Mouse (Mus musculus): Measurements from ENCODE around the gene Magix. TPM values are rescaled to one million over a fixed set of nuclear protein-coding genes. Genes with fewer than 3 reads are reported as not detected.
A peak's percentile ranks its signal among the peaks of the same experiment; 100 is the strongest.

Gene Magix
- polyA plus RNA-seq, 1 experiment from 2014 or later: 0.04 TPM

DNA sequence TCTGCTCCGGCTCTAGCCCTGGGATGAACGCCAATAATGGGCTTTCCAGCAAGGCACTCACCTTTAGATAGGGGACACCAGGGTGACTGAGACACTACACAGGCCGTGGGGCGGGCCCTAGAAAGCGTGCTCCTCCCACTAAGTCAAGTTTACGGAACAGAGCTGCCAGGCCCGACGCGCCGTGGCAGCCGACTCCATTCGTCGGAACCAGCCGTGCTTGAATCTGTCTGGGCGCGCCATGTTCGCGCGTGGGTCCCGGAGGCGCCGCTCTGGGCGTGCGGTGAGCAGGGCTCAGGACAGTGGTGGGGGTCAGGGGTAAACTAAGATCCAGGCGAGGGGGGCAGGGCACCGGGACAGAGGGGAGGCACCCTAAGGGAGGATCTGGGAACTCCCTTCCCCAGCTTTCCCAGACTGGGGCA lies 23.8 kb downstream of the Magix start, which contains the start of gene Prickle3:
Gene Prickle3, plus strand, starts transcription at position 40 of the 419 bp plus-strand sequence.
- Histone ChIP-seq H3K9me3 (replicated peaks) (no peaks in the 10 kb centered on the region), H3K4me3 (peak within 1 kb of the TSS; percentile 54), H3K27me3 (replicated peaks) (no peaks in the 10 kb centered on the region), H3K4me2 (peak within 1 kb of the TSS; percentile 67), H3K27ac (no peak within 1 kb of the TSS), H3K9ac (peak within 1 kb of the TSS; percentile 64), H3K36me3 (no peaks in the 10 kb centered on the region), H3K4me1 (peaks cover 12% of the 10 kb centered on the region; the same call in 1 of the 2 replicates)
- 23% methylated on average over 26 of the region's 26 CpGs for WGBS (ENCODE audit: insufficient replicate concordance)
- ATAC-seq: peak; percentile 68

DNA sequence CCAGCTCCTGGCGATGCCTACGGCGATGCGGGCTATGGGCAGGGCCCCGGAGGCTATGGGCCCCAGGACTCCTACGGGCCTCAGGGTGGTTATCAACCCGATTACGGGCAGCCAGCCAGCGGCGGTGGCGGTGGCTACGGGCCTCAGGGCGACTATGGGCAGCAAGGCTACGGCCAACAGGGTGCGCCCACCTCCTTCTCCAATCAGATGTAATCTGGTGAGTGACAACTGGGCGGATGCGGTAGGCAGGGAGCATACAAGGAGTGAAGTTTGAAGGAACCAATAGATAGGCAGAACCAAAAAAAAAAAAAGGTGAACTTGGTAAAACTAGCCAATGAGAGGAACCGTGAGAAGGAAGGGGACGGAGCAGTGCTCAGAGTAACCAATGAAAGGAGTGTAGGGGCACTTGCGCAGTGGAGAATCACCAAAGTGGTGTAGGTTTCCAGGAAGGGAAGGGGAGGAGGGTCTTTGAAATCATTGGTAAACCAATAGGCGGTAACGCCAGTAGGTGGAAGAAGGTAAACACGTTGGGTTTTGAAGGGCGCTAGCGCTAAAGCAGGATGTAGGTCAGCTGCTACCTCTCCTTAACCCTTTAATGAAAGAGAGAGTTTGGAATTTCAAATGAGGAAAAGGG lies 32.3 kb downstream of the Magix start:
- Histone ChIP-seq H3K36me3 (no peaks in the 10 kb centered on the region), H3K9ac (peak overlapping the region; percentile 75), H3K4me1 (peaks cover 13% of the 10 kb centered on the region), H3K27ac (peak overlapping the region; percentile 89), H3K4me3 (peak overlapping the region; percentile 59), H3K9me3 (replicated peaks) (no peaks in the 10 kb centered on the region), H3K27me3 (replicated peaks) (peaks cover 2% of the 10 kb centered on the region; the same call in 1 of the 2 replicates), H3K4me2 (peak overlapping the region; percentile 71)
- ATAC-seq: peak; percentile 95
- 11% methylated on average over 25 of the region's 25 CpGs for WGBS (ENCODE audit: insufficient replicate concordance)

DNA sequence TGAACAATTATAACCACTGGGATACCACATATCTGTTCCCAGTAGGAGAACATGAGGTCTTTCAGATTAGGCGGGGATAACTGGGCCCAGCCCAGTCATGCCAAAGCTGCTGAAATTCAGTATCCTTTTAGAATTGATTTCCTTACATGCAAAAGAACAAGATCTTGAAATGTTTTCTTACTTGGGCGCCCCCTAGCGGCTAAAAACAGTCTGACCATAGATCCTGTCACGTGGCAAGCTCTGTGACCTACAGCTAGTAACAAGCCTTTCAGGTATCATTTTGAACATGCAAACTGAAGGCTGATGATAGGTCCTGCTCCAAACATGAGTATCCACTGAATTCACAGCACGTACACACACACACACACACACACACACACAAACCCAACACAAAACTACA lies 35.7 kb downstream of the Magix start:
- WGBS (ENCODE audit: insufficient replicate concordance): 5% methylated on average over 5 of the region's 5 CpGs
- Histone ChIP-seq H3K4me1 (peaks cover 21% of the 10 kb centered on the region), H3K36me3 (no peaks in the 10 kb centered on the region), H3K9ac (no peak overlapping the region), H3K4me3 (no peak overlapping the region), H3K27ac (no peak overlapping the region), H3K27me3 (replicated peaks) (peaks cover 24% of the 10 kb centered on the region), H3K4me2 (no peak overlapping the region), H3K9me3 (replicated peaks) (no peaks in the 10 kb centered on the region)
- ATAC-seq: no peak

DNA sequence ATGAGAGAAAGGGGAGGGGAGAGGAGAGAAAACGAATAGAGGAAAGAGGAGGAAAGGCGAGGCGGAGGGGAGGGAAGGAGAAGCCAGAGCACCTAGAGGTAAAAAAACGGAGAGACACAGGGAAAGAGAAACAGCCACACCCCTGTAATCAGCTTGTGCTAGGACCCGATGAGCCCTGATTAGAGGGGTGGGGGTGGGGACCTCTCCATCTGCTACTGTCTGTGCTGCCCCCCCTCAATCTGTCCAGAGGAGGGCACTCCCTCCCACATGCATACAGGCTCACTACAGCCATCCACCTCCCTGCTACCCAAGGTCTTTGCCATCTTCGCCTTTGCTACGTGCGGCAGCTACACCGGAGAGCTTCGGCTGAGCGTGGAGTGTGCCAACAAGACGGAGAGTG lies 40.3 kb downstream of the Magix start:
- peak; percentile 42 for ATAC-seq
- WGBS (ENCODE audit: insufficient replicate concordance): 24% methylated on average over 10 of the region's 12 CpGs

DNA sequence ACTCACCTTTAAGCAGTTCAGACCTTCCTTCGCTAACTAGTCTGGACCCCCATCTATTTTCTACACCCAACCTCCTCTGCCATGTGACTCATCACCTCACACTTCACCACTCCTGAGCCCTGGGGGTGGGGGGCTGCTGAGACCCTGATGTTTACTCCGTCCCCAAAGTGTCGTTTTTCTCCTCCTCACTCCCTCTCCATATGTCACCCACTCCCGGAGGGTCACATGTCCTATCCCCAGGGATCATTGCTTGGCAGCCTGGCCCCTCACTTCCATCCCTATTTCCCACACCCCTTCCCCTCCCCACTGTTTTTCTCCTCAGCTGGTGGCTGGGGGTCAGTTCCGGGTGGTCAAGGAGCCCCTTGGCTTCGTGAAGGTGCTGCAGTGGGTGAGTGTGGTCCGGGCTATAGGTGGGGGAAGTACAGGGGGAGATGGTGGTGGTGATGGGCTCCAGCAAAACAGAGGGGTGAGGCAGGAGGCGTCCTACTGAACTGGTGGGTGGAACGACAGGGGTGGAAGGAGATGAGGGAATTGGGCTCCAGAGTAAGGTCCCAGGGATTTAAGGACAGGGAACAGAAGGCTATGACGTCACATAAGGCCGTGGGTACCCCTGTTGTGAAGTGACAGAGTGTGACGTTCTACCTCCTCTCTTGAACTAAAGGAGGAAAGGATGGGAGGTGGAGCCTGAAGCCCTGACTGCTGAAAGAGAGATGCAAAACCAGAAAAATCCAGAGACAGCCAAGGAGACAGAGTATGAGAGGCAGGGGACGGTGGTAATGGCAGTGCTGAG lies 41.3 kb downstream of the Magix start:
- no peak overlapping the region for H3K4me2 ChIP-seq
- 18% methylated on average over 13 of the region's 13 CpGs for WGBS (ENCODE audit: insufficient replicate concordance)
- H3K9me3 ChIP-seq (replicated peaks): no peaks in the 10 kb centered on the region
- no peaks in the 10 kb centered on the region for H3K36me3 ChIP-seq
- H3K4me3 ChIP-seq: no peak overlapping the region
- H3K4me1 ChIP-seq: peaks cover 18% of the 10 kb centered on the region
- H3K27me3 ChIP-seq (replicated peaks): peaks cover 39% of the 10 kb centered on the region
- no peak for ATAC-seq
- H3K9ac ChIP-seq: no peak overlapping the region
- H3K27ac ChIP-seq: no peak overlapping the region

More for the DNA sequence above, 40.3 kb downstream of the Magix start:
- H3K36me3 ChIP-seq: no peaks in the 10 kb centered on the region
- H3K27ac ChIP-seq: no peak overlapping the region
- peaks cover 39% of the 10 kb centered on the region for H3K27me3 ChIP-seq (replicated peaks)
- peaks cover 18% of the 10 kb centered on the region for H3K4me1 ChIP-seq
- no peak overlapping the region for H3K4me3 ChIP-seq
- H3K9ac ChIP-seq: no peak overlapping the region
- H3K9me3 ChIP-seq (replicated peaks): no peaks in the 10 kb centered on the region
- peak overlapping the region; percentile 22 for H3K4me2 ChIP-seq

DNA sequence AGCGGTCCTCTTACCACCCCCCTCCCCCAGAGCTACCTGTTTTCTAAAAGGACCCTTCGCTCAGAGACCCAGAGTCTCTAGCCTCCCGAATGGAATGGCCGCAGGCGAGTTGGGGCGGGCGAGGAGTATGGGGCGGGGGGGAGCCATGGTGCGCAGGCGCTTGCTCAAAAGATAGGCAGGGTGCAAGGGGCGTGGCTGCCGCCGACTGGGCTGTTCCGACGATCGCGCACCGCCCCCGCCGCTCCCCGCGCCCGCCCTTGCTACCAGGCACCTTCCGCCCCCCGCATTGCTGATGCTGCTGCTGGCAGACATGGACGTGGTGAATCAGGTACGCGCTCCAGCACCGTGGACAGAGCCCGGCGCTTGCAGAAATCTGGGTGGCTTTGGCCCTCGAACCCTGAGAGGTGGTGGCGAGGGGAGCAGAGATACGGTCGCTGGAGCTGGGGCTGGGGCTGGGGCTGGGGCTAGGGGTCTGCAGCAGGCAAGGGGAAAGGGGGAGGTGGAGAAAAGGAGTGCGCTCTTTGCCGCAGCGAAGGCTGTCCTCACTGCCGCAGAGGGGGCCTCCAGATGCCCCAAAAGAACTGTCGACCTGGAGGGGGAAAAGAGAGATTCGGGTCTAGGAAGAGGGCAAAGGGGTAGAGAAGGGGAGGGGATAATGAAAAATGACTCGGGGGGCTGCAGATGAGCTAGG lies 42.5 kb downstream of the Magix start, which contains the start of gene Syp:
Gene Syp, plus strand, starts transcription at position 71 of the 691 bp plus-strand sequence.
- Histone ChIP-seq H3K4me2 (peak within 1 kb of the TSS; percentile 66), H3K4me3 (peak within 1 kb of the TSS; percentile 39), H3K9ac (0 out of 2 replicates have a peak within 1 kb of the TSS, but pooled peaks have one; percentile 27), H3K27me3 (replicated peaks) (peaks cover 35% of the 10 kb centered on the region), H3K36me3 (no peaks in the 10 kb centered on the region), H3K27ac (no peak within 1 kb of the TSS), H3K9me3 (replicated peaks) (no peaks in the 10 kb centered on the region), H3K4me1 (peaks cover 18% of the 10 kb centered on the region)
- WGBS (ENCODE audit: insufficient replicate concordance): 13% methylated on average over 37 of the region's 42 CpGs
- peak; percentile 88 for ATAC-seq

DNA sequence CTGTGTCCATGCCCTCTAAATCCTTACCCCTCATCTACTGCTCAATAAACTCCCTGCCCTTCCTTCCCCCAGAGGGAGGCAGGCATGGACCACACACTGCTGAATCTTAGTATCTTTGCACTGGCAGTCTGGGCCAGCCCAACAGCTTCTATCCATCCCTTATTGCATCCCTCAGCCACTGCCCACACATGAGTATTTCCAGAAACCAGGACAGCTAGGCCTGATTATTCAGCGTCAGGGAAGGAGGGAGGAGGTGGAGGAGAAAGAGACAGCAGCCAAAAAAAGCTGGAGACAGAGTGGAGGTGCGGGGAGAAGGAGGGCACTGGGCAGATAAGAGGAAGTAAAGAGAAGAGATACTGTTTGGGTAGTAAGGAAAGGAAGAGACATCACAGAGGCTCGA lies 46.0 kb downstream of the Magix start:
- peaks cover 9% of the 10 kb centered on the region for H3K4me1 ChIP-seq
- ATAC-seq: no peak
- H3K4me2 ChIP-seq: no peak overlapping the region
- peaks cover 15% of the 10 kb centered on the region for H3K27me3 ChIP-seq (replicated peaks)
- H3K36me3 ChIP-seq: no peaks in the 10 kb centered on the region
- no peak overlapping the region for H3K27ac ChIP-seq
- H3K9ac ChIP-seq: no peak overlapping the region
- no peaks in the 10 kb centered on the region for H3K9me3 ChIP-seq (replicated peaks)
- 24% methylated on average over 3 of the region's 3 CpGs for WGBS (ENCODE audit: insufficient replicate concordance)
- H3K4me3 ChIP-seq: no peak overlapping the region

DNA sequence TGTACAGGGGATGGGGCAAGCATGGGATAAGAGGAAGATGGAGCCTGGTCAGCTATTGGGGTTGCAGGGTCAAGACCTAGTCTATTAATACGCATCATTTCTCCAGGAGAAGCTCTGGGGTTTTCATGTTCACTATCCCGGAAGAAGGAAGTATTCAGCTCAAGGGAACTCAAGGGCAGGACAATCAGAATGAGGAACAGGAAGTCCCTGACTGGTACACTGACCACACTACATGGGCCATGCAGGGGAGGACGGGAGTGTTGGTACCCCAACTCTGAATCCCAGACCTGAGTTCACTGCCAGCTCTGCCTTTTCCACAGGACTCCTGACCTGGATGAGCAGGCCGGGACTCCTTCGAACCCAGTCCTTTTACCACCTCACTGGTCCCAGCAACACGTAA lies 48.5 kb downstream of the Magix start:
- Histone ChIP-seq H3K9ac (no peak overlapping the region), H3K36me3 (no peaks in the 10 kb centered on the region), H3K4me3 (no peak overlapping the region), H3K27me3 (replicated peaks) (no peaks in the 10 kb centered on the region; the same call in 1 of the 2 replicates), H3K27ac (no peak overlapping the region), H3K4me2 (no peak overlapping the region), H3K9me3 (replicated peaks) (no peaks in the 10 kb centered on the region), H3K4me1 (no peaks in the 10 kb centered on the region)
- ATAC-seq: no peak
- 53% methylated on average over 6 of the region's 6 CpGs for WGBS (ENCODE audit: insufficient replicate concordance)

Other genes with a start within 250 kb of the Magix start
- gene Foxp3, start 107.6 kb downstream of the Magix start, polyA plus RNA-seq (2016; fragmentation: Nextera tagmentation; extraction: Ambion mirVana): 0.14 TPM in 1 of 2 replicates, not detected in the other
- gene Ppp1r3f, start 107.0 kb downstream of the Magix start, polyA plus RNA-seq (2016; fragmentation: Nextera tagmentation; extraction: Ambion mirVana): 0.93 and 1.0 TPM in 2 replicates
- 26.1 and 26.2 TPM in 2 replicates for gene Ccdc22, start 75.7 kb downstream of the Magix start, polyA plus RNA-seq (2016; fragmentation: Nextera tagmentation; extraction: Ambion mirVana)
- gene Cacna1f, start 74.2 kb downstream of the Magix start, polyA plus RNA-seq (2016; fragmentation: Nextera tagmentation; extraction: Ambion mirVana): 0.04 TPM in 2 replicates
- 0.41 and 0.76 TPM in 2 replicates for gene Syp, start 42.8 kb downstream of the Magix start, polyA plus RNA-seq (2016; fragmentation: Nextera tagmentation; extraction: Ambion mirVana)
- 1.3 and 1.4 TPM in 2 replicates for gene Prickle3, start 24.0 kb downstream of the Magix start, polyA plus RNA-seq (2016; fragmentation: Nextera tagmentation; extraction: Ambion mirVana)
- gene Plp2, start 9.9 kb downstream of the Magix start, polyA plus RNA-seq (2016; fragmentation: Nextera tagmentation; extraction: Ambion mirVana): 36.2 and 37.6 TPM in 2 replicates
- gene Gpkow, start 15.9 kb upstream of the Magix start, polyA plus RNA-seq (2016; fragmentation: Nextera tagmentation; extraction: Ambion mirVana): 18.9 and 20.8 TPM in 2 replicates
- 14.6 and 15.6 TPM in 2 replicates for gene Wdr45, start 33.1 kb upstream of the Magix start, polyA plus RNA-seq (2016; fragmentation: Nextera tagmentation; extraction: Ambion mirVana)
- not detected in 2 replicates for gene Gm45208, start 41.0 kb upstream of the Magix start, polyA plus RNA-seq (2016; fragmentation: Nextera tagmentation; extraction: Ambion mirVana)
- 13.0 and 13.4 TPM in 2 replicates for gene Praf2, start 47.2 kb upstream of the Magix start, polyA plus RNA-seq (2016; fragmentation: Nextera tagmentation; extraction: Ambion mirVana)
- 2.6 and 3.2 TPM in 2 replicates for gene Ccdc120, start 69.7 kb upstream of the Magix start, polyA plus RNA-seq (2016; fragmentation: Nextera tagmentation; extraction: Ambion mirVana)
- 14.1 and 15.1 TPM in 2 replicates for gene Tfe3, start 81.3 kb upstream of the Magix start, polyA plus RNA-seq (2016; fragmentation: Nextera tagmentation; extraction: Ambion mirVana)
- gene Gripap1, start 108.5 kb upstream of the Magix start, polyA plus RNA-seq (2016; fragmentation: Nextera tagmentation; extraction: Ambion mirVana): 36.8 and 39.1 TPM in 2 replicates
- 0.37 and 0.38 TPM in 2 replicates for gene Kcnd1, start 141.0 kb upstream of the Magix start, polyA plus RNA-seq (2016; fragmentation: Nextera tagmentation; extraction: Ambion mirVana)
- gene Otud5, start 160.1 kb upstream of the Magix start, polyA plus RNA-seq (2016; fragmentation: Nextera tagmentation; extraction: Ambion mirVana): 57.3 and 60.1 TPM in 2 replicates
- gene Pim2, start 197.0 kb upstream of the Magix start, polyA plus RNA-seq (2016; fragmentation: Nextera tagmentation; extraction: Ambion mirVana): 5.0 and 5.2 TPM in 2 replicates
- gene Slc35a2, start 202.8 kb upstream of the Magix start, polyA plus RNA-seq (2016; fragmentation: Nextera tagmentation; extraction: Ambion mirVana): 19.7 and 23.1 TPM in 2 replicates
- 65.0 and 65.2 TPM in 2 replicates for gene Pqbp1, start 218.0 kb upstream of the Magix start, polyA plus RNA-seq (2016; fragmentation: Nextera tagmentation; extraction: Ambion mirVana)
- gene Timm17b, start 218.1 kb upstream of the Magix start, polyA plus RNA-seq (2016; fragmentation: Nextera tagmentation; extraction: Ambion mirVana): 98.3 and 98.9 TPM in 2 replicates
- not detected in 2 replicates for gene Gm10491, start 226.6 kb upstream of the Magix start, polyA plus RNA-seq (2016; fragmentation: Nextera tagmentation; extraction: Ambion mirVana)
- gene Gm10490, start 228.3 kb upstream of the Magix start, polyA plus RNA-seq (2016; fragmentation: Nextera tagmentation; extraction: Ambion mirVana): not detected in 2 replicates
- gene Pcsk1n, start 238.6 kb upstream of the Magix start, polyA plus RNA-seq (2016; fragmentation: Nextera tagmentation; extraction: Ambion mirVana): 0.26 and 0.33 TPM in 2 replicates
- 0.17 TPM in 1 of 2 replicates, not detected in the other for gene Eras, start 247.4 kb upstream of the Magix start, polyA plus RNA-seq (2016; fragmentation: Nextera tagmentation; extraction: Ambion mirVana)

All from liver, embryonic 12.5 days (tissue).